Mouse (Mus musculus) kidney, postnatal 10 days (tissue): Measurements from ENCODE around the gene Amd2.

Experiments used
- DNase-seq: peaks from one replicate; pipeline ENCODE4 v3.0.0; 2021; ENCODE audit warnings: mixed read lengths

The Amd2 gene

DNA sequence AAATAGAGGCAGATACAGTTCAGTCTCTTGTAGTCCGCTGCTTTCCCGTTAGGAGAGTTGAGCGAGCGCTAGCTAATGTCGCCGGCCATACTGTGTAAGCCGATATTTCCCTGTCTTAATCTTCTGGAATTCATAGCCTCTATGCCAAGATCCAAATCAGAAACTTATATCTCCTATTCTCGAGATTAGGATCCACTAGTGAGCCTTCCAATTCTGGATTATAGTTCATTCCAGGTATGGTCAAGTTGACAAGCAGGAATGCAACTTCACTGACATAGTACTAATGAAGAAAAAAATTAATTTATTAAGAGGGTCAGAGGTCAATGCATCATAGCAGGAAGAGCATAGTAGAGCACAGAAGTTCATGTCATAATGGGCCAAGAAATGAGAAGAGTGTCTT is at the start of gene Amd2:
Gene Amd2, minus strand, starts transcription at position 101 of the 400 bp plus-strand sequence.
- no peak for DNase-seq

DNA sequence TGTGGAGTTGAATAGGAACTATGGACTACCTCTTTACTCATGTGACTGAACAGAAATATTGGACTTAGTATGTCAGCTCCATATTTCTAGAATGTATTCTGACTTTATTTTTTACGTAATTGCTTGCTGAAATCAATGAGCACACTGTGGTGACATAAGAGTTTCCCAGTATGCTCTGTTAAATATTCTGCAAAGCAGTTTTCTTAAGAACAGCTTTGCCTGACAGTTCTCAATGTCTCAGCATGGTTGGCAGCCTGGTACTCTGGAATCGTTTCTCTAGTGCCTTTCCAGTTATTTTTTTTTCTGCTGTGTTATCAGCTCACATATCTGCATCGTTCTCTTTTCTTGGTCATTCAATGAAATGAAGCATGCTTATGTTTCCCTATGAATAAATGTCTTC is 49.6 kb upstream of the Amd2 start:
- no peak for DNase-seq

DNA sequence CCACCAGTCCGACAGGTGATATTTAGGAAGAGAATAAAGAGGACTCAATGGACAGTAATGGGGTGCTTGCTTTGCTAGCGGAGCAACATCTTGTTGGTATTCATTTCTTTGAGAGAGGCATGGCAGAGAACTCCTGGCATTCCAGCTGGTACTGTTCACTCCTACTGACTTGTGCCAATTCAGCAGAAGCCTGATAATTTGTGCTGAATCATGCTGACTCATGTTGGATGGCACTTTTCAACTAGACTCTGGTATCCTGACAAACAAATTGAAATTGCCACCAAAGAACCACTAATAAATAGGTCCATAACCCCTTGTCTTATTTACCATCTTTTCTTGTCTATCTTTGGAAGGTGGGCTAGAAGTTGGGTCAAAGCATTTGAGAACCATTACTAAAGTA is 25.9 kb upstream of the Amd2 start:
- DNase-seq: no peak

DNA sequence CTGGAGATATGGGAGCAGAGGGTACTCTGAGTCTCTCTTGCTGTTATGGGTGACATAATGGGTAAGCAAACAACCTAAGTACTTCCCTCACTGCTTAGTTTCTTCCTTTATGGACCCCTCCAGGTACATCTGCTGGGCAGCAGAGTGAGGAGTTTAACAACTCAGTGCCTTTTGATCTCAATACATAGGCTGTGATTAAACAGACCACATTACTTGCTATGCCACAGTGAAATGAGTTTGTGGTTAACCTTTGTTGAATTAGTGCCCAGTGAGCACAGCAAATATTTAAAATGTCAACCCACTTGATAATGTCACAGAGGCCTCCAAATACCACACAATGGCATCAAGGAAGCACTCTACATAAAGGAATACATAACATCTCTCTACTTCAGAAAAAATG is 2.6 kb upstream of the Amd2 start:
- no peak for DNase-seq
